Mouse (Mus musculus) heart, adult 11 months (tissue): Measurements from ENCODE around the gene Pygo2.

Source experiments
- DNase-seq: peaks from one replicate; pipeline ENCODE4 v3.0.0; 2022

The Pygo2 gene

DNA sequence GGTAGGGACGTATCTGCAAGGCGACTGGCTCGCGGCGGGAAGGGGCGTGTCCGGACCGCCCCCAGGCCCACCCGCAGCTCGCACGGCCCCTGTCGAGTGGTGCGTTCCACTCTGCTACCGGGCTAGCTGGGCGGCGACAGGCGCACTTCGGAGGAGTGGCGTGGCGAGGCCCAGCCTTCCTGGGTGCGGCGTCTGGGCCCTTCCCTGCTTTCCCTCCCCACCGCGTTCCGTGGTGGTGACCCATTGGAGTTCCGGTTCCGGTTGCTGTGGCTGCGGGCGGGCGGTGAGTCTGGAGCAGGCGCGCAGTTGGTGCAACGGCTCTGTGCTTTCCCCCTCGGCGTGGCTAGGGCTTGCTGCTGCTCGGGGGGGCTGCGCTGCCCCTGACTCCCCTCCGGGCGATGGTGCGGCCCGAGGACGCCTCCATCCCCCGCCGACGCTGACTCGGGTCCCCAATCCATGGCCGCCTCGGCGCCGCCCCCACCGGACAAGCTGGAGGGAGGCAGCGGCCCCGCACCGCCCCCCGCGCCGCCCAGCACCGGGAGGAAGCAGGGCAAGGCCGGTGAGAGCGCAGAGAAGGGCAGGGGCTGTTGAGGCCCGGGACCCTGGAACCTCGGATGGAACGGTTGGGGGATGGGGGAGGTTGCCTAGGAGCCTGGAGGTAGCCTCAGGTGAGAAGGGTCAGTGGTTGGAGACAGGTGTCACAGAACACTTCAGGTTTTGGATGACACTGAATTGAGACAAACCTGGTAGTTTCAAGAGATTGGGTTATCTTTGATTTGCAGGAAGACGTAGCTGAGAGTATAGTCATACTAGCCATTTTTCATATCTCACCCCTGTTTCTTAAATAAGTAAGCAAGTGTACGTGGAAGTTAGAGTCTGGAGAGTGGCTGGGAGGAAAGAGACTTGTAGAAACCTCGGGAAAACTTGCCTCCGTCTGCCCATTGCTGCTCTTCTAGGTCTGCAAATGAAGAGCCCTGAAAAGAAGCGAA is at the start of gene Pygo2:
Gene Pygo2, plus strand, starts transcription at position 44 of the 989 bp plus-strand sequence.
- peak; percentile 100 for DNase-seq

GRCm38 (mm10) chr3:89380291-89380690 is 49.7 kb upstream of the Pygo2 start:
- DNase-seq, result peak; percentile 93

- DNase-seq, result peak; percentile 93
Observed at GRCm38 (mm10) chr3:89380711-89381110, 49.3 kb upstream of the Pygo2 start.

GRCm38 (mm10) chr3:89381233-89381632 is 48.8 kb upstream of the Pygo2 start:
- peak; percentile 90 for DNase-seq

GRCm38 (mm10) chr3:89382033-89382882 is 47.8 kb upstream of the Pygo2 start:
- DNase-seq, result peak; percentile 87

- DNase-seq, result peak; percentile 88
Observed at GRCm38 (mm10) chr3:89382950-89383349, 47.1 kb upstream of the Pygo2 start.

GRCm38 (mm10) chr3:89383651-89384255 is 46.3 kb upstream of the Pygo2 start:
- peak; percentile 87 for DNase-seq

- DNase-seq, result peak; percentile 89
Observed at GRCm38 (mm10) chr3:89384331-89385076, 45.5 kb upstream of the Pygo2 start.

DNA sequence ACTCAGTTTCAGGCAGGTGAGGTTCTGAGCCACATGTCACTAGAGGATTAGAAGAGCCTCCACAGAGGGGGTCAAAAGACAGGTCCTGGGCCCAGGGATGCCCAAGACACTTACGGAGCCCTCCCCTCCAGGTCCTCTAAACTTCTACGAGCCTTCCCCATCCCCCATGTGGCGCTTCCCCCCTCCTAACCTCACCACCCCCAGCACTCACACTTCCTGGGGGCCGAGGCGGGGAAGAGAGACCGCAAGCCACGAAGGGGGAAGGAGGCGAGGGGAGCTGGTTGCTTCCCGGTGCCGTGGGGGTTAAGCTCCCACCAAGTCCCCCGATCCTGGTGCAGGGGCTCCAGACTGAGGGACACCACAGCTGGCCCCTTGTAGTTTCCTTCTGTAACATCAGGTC is 44.6 kb upstream of the Pygo2 start:
- DNase-seq, result peak; percentile 92

- DNase-seq, result peak; percentile 92
Observed at GRCm38 (mm10) chr3:89386438-89387420, 43.3 kb upstream of the Pygo2 start.

- peak; percentile 97 for DNase-seq
Observed at GRCm38 (mm10) chr3:89387632-89388031, 42.4 kb upstream of the Pygo2 start.

DNA sequence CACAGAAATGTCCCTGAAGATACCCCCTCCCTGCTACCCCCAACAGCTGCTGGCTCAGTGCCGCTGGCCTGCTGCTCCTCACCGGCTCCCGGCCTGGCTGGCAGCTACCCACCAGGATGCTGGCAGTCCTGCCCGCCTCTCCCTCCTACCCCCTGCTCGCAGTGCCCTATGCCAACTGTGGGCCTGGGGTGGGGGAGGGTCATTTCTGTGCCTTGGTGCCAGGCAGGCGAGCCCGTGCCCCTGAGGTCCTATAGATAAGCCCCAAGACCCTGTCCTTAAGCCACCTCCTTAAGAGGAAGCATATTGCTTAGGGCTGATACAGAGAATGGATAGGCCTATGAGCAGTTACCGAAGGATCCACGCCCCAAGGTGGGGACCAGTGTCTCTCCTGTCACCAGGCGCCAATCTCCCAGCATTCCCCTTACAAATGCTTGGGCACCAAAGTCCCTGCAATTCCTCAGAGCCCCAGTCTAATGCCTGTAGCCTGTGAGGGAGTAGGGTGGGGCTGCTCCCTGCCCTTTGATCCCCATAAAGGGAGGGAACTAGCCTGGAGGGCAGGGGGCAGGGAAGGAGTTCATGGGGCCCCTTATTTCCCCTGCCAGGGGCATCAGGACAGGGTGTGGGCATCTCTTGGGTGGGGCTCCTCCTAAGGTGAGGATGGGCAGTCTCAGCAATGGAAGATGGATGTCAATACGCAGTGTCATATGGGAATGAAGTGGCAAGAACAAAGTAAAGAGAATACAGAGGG is 41.7 kb upstream of the Pygo2 start:
- peak; percentile 98 for DNase-seq

GRCm38 (mm10) chr3:89388901-89389740 is 40.9 kb upstream of the Pygo2 start:
- peak; percentile 94 for DNase-seq

DNA sequence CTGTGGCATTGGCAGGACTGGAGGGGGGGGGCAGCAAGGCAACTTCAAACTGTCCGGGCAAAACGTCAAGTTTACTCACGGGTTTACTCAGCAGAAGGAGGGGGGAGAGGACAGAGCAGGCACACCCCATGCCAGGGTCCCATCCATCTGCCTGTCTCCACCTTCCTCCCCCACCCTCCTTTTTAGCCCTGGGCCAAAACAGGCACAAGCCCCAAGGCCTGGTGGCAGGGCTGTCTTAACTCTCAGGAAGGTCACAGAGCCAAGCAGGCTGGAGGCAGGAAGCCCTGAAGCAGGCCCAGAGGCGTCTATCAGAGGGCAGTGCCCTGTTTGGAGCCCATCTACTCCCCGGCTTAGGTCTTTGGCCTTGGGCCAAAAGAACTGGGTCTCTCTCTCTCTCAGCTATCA is 39.9 kb upstream of the Pygo2 start:
- peak; percentile 98 for DNase-seq

DNA sequence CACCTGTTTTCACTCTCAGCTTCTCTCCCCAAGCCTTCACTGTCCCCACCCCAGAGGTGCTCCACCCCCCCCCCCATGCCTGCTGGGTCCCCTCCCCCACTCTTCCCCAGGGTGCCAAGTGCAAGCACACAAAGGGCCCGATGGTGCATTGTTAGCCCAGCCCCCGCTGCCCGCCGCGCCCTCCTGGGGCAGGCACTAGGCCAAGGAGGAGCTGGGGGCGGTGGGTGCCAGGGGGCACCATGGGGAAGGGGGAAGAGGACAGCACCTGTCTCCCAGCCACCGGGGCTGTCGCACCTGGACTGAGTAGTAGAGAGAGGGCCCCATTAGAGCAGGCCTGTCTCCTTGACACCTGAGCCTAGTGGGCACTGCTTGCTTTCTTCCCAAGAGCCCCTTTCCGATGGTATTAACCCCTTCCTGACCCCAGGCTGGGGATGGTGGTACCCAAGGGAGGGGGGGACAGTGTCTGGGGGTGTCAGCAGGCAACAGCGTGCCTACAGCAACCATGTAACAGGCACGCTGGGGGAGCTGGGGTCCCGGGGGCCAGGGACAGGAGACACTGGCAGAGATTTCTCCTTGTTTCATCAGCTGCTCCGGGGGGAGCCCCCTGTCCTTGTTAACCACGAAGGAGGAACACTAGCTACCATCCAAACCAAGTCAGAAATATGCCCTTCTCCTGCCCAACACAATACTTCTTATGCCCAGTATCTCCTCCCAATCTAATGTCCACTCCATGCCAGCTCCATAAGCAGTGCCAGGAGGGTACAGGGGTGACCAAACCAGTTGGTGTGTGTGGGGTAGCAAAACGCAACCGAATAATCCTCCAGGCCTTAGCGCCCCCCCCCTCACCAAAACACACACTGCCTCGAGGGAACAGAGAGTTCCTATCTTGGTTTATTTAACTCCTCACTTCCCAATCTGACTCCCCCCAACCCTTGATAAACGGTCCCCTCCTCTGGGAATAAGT is 39.0 kb upstream of the Pygo2 start:
- DNase-seq, result peak; percentile 97

GRCm38 (mm10) chr3:89391663-89392511 is 38.1 kb upstream of the Pygo2 start:
- DNase-seq, result peak; percentile 98

GRCm38 (mm10) chr3:89392871-89393311 is 37.1 kb upstream of the Pygo2 start:
- DNase-seq, result peak; percentile 96
